Mouse (Mus musculus) kidney, embryonic 16.5 days (tissue): Measurements from ENCODE around the gene Pih1d1. TPM values are rescaled to one million over a fixed set of nuclear protein-coding genes. Genes with fewer than 3 reads are reported as not detected.

Source experiments
- ATAC-seq: fragments of 200-750 bp; cut with Nextera tagmentation; 2 replicates; pipeline ENCODE4 v1.8.0; 2017; ENCODE audit warnings: moderate TSS enrichment; ENCODE audit not compliant: low FRiP score, low TSS enrichment
- H3K27ac ChIP-seq: fragments of 300-500 bp; sonication (generic); 2 replicates; pipeline ENCODE4 v1.5.1; 2014; ENCODE audit warnings: low read length
- H3K27me3 ChIP-seq: fragments of 300-500 bp; sonication (generic); 2 replicates; pipeline ENCODE4 v1.6.1; 2014; ENCODE audit warnings: low read length, control low read depth, mixed read lengths; ENCODE audit not compliant: insufficient read depth
- H3K36me3 ChIP-seq: fragments of 300-500 bp; sonication (generic); 2 replicates; pipeline ENCODE4 v1.6.1; 2014; ENCODE audit warnings: low read length, control low read depth, mixed read lengths; ENCODE audit not compliant: insufficient read depth
- H3K4me1 ChIP-seq: fragments of 300-500 bp; sonication (generic); 2 replicates; pipeline ENCODE4 v1.6.1; 2014; ENCODE audit warnings: low read length, control low read depth, mixed read lengths; ENCODE audit not compliant: insufficient read depth
- H3K4me2 ChIP-seq: fragments of 300-500 bp; sonication (generic); replicated peaks from 2 replicates; pipeline ENCODE4 v1.6.1; 2014; ENCODE audit warnings: low read depth, low read length
- H3K4me3 ChIP-seq: fragments of 300-500 bp; sonication (generic); 2 replicates; pipeline ENCODE4 v1.5.1; 2014; ENCODE audit warnings: mild to moderate bottlenecking, low read length
- H3K9ac ChIP-seq: fragments of 300-500 bp; sonication (generic); replicated peaks from 2 replicates; pipeline ENCODE4 v1.6.1; 2014; ENCODE audit warnings: low read length
- H3K9me3 ChIP-seq: fragments of 300-500 bp; sonication (generic); 2 replicates; pipeline ENCODE4 v1.6.1; 2016; ENCODE audit warnings: low read length, control low read depth
- whole genome bisulfite sequencing: fragments of 180-500 bp; shearing (Covaris S2); extraction: QIAGEN DNeasy Blood & Tissue Kit; methylation state at CpG from one replicate; pipeline ENCODE4 v1.1.7; 2014; 5-methylcytosine and 5-hydroxymethylcytosine counted together
- microRNA counts: library from miRNA; unstranded; fragments of <30 nt; microRNA quantifications from one replicate; lab custom pipeline; 2016
- microRNA-seq: library from miRNA; unstranded; fragments of <30 nt; microRNA quantifications from one replicate; pipeline ENCODE4, GENCODE M21; 2016
- polyA plus RNA-seq: library from polyadenylated mRNA; unstranded; fragments of >200 nt; fragmentation: Nextera tagmentation; extraction: Ambion mirVana; gene quantifications from 2 replicates; pipeline ENCODE4 v1.2.1, GENCODE M21; 2015

Pih1d1 gene
- polyA plus RNA-seq, 1 experiment from 2014 or later, result 112 TPM

DNA sequence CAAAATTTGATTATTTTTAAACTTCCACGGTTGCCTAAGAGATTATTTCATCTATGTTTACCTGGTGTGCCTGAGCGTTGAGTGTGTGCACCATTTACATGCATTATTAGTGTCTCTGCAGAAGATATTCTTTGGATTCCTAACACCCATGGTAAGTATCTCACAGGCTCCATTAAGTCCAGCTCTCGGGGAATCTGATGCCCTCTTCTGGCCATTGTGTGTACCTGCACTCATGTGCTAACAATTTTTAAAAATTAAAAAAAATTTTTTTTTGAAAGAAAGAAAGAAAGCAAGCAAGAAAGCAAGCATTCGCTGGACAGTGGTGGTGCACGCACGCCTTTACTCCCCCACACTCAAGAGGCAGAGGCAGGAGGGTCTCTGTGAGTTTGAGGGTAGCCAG lies 54.2 kb downstream of the Pih1d1 start:
- H3K36me3 ChIP-seq, result no peaks in the 10 kb centered on the region
- no peak overlapping the region for H3K9ac ChIP-seq
- no peak for ATAC-seq
- no peak overlapping the region for H3K27ac ChIP-seq
- H3K9me3 ChIP-seq, result no peaks in the 10 kb centered on the region; the same call in 1 of the 2 replicates
- no peak overlapping the region for H3K4me3 ChIP-seq
- whole genome bisulfite sequencing, result 77% methylated on average over 6 of the region's 6 CpGs
- no peak overlapping the region for H3K4me2 ChIP-seq
- H3K27me3 ChIP-seq, result peaks cover 27% of the 10 kb centered on the region
- H3K4me1 ChIP-seq, result peaks cover 9% of the 10 kb centered on the region; the same call in 1 of the 2 replicates

MicroRNA genes within 50 kb of the gene (microRNA counts, 519-probe panel; counts per million panel counts)
- microRNA mmu-miR-150 (lab: Ali Mortazavi, UCI), result 2,595 counts per million, percentile 64 among the panel's probes with 10 or more counts

Small RNA genes within 50 kb of the gene (microRNA-seq; reads per million reads assigned to microRNA genes)
- gene Mir150 (28.0 reads per million, percentile 41 among the genes with 10 or more reads in this experiment), gene Mir5121 (15.0 reads per million, percentile 35 among the genes with 10 or more reads in this experiment), gene Mir7055 (not detected)

Other genes with a start within 250 kb of the Pih1d1 start
- 72.9 and 75.3 TPM in 2 replicates for gene Ap2a1, start 224.8 kb upstream of the Pih1d1 start, polyA plus RNA-seq
- 0.10 and 0.24 TPM in 2 replicates for gene Tsks, start 211.1 kb upstream of the Pih1d1 start, polyA plus RNA-seq
- 22.4 and 23.8 TPM in 2 replicates for gene Cpt1c, start 179.5 kb upstream of the Pih1d1 start, polyA plus RNA-seq
- gene Prmt1, start 167.7 kb upstream of the Pih1d1 start, polyA plus RNA-seq, result 681 and 701 TPM in 2 replicates
- gene Irf3, start 156.7 kb upstream of the Pih1d1 start, polyA plus RNA-seq, result 109 TPM in 2 replicates
- gene Bcl2l12, start 155.6 kb upstream of the Pih1d1 start, polyA plus RNA-seq, result 56.1 and 61.9 TPM in 2 replicates
- 30.6 and 36.4 TPM in 2 replicates for gene Scaf1, start 137.9 kb upstream of the Pih1d1 start, polyA plus RNA-seq
- gene Rras, start 136.3 kb upstream of the Pih1d1 start, polyA plus RNA-seq, result 42.9 and 44.1 TPM in 2 replicates
- 12.9 and 13.8 TPM in 2 replicates for gene Prr12, start 101.4 kb upstream of the Pih1d1 start, polyA plus RNA-seq
- gene Nosip, start 91.9 kb upstream of the Pih1d1 start, polyA plus RNA-seq, result 85.2 and 86.3 TPM in 2 replicates
- 42.4 and 44.9 TPM in 2 replicates for gene Prrg2, start 91.6 kb upstream of the Pih1d1 start, polyA plus RNA-seq
- 352 and 369 TPM in 2 replicates for gene Rcn3, start 62.1 kb upstream of the Pih1d1 start, polyA plus RNA-seq
- gene Fcgrt, start 50.5 kb upstream of the Pih1d1 start, polyA plus RNA-seq, result 93.7 and 114 TPM in 2 replicates
- gene Rps11, start 29.9 kb upstream of the Pih1d1 start, polyA plus RNA-seq, result 1,363 and 1,408 TPM in 2 replicates
- 1,083 and 1,117 TPM in 2 replicates for gene Rpl13a, start 25.5 kb upstream of the Pih1d1 start, polyA plus RNA-seq
- gene Gm45713, start 18.1 kb upstream of the Pih1d1 start, polyA plus RNA-seq, result 0.18 TPM in 1 of 2 replicates, not detected in the other
- 0.95 and 1.9 TPM in 2 replicates for gene Flt3l, start 17.9 kb upstream of the Pih1d1 start, polyA plus RNA-seq
- 81.2 and 88.6 TPM in 2 replicates for gene Aldh16a1, start 281 bp downstream of the Pih1d1 start, polyA plus RNA-seq
- gene Slc17a7, start 9.6 kb downstream of the Pih1d1 start, polyA plus RNA-seq, result 0.19 and 0.42 TPM in 2 replicates
- gene Gfy, start 25.3 kb downstream of the Pih1d1 start, polyA plus RNA-seq, result not detected in 2 replicates
- not detected in 2 replicates for gene Pth2, start 26.7 kb downstream of the Pih1d1 start, polyA plus RNA-seq
- 0.85 and 0.86 TPM in 2 replicates for gene Ccdc155, start 50.6 kb downstream of the Pih1d1 start, polyA plus RNA-seq
- 0.78 TPM in 1 of 2 replicates, not detected in the other for gene Dkkl1, start 57.8 kb downstream of the Pih1d1 start, polyA plus RNA-seq
- 195 and 203 TPM in 2 replicates for gene Tead2, start 61.5 kb downstream of the Pih1d1 start, polyA plus RNA-seq
- 1.0 and 1.1 TPM in 2 replicates for gene Cd37, start 84.8 kb downstream of the Pih1d1 start, polyA plus RNA-seq
- gene Slc6a16, start 86.8 kb downstream of the Pih1d1 start, polyA plus RNA-seq, result 0.28 and 0.30 TPM in 2 replicates
- gene Slc6a21, start 123.2 kb downstream of the Pih1d1 start, polyA plus RNA-seq, result not detected in 2 replicates
- 22.3 and 23.6 TPM in 2 replicates for gene Trpm4, start 179.5 kb downstream of the Pih1d1 start, polyA plus RNA-seq
- 1.7 and 1.8 TPM in 2 replicates for gene Hrc, start 181.0 kb downstream of the Pih1d1 start, polyA plus RNA-seq
- 5.1 and 6.3 TPM in 2 replicates for gene Ppfia3, start 212.7 kb downstream of the Pih1d1 start, polyA plus RNA-seq
- gene Lin7b, start 216.3 kb downstream of the Pih1d1 start, polyA plus RNA-seq, result 1.7 and 1.9 TPM in 2 replicates
- 211 and 227 TPM in 2 replicates for gene Snrnp70, start 241.4 kb downstream of the Pih1d1 start, polyA plus RNA-seq